Mouse (Mus musculus): Measurements from ENCODE around the gene Phf23. TPM values are rescaled to one million over a fixed set of nuclear protein-coding genes. Genes with fewer than 3 reads are reported as not detected.
"Not testable (repeated sequence)": the region's sequence is repeated elsewhere in the genome, so short reads cannot be mapped to it uniquely, and the experiment has no call there.

The Phf23 gene
- total RNA-seq (2021): 10 to 100 TPM; 41.3 to 46.1 TPM

- peak; percentile 97 for DNase-seq (ENCODE audit: low spot score in 2 of 2)
- intact Hi-C loops (cut with DNase I): no loop called here
Measured at GRCm38 (mm10) chr11:69995391-69995960, at the start of gene Phf23. Phf23 (plus strand) TSS chr11:69995777.

DNA sequence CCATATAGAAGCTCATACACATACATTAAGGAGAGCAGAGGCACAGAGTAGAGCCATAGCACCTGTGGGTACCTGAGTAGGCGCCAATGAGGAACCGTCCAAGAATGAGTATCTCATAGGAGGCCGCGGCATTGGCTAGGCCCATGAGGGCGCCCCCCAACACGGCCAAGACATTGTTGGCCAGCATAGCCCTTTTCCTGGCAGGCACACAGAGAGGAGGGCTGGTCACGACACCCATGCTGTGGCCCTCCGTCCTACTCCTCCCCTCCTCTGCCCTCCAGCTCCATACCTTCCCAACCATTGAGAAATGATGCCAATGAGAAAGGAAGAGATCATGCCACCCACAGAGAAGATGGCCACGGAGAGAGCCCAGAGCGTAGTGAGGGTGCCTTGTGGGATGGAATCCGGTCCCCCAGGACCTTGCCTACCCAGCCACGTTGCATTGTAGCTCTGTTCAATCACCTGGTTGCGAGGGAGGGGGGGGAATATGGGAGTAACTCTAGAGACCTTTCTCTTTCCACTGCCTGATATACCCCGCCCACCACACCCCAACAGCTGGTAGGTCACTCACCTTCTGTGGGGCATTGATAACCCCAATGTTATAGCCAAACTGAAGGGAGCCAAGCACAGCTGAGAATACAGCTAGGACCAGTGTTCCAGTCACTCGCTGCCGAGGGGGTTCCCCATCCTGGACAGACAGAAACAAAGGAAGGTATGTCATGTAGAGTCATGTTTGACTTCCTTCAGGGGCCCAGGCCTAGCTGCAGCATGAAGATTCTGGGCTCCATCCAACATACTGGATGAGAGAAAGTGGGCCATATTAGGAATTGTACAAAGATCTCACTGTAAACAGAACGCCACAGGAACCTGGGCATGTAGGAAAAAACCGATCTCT is 49.3 kb upstream of the Phf23 start:
- intact Hi-C loops (cut with DNase I): no loop called here
- DNase-seq (ENCODE audit: low spot score in 2 of 2): no peak

GRCm38 (mm10) chr11:69947337-69948065 is 48.1 kb upstream of the Phf23 start:
- no peak for DNase-seq (ENCODE audit: low spot score in 2 of 2)
- intact Hi-C loops (cut with DNase I): loop anchor here (2.0 kb wide), 1 partner anchor 13 kb away; the partner anchor contains the start of gene Ybx2

DNA sequence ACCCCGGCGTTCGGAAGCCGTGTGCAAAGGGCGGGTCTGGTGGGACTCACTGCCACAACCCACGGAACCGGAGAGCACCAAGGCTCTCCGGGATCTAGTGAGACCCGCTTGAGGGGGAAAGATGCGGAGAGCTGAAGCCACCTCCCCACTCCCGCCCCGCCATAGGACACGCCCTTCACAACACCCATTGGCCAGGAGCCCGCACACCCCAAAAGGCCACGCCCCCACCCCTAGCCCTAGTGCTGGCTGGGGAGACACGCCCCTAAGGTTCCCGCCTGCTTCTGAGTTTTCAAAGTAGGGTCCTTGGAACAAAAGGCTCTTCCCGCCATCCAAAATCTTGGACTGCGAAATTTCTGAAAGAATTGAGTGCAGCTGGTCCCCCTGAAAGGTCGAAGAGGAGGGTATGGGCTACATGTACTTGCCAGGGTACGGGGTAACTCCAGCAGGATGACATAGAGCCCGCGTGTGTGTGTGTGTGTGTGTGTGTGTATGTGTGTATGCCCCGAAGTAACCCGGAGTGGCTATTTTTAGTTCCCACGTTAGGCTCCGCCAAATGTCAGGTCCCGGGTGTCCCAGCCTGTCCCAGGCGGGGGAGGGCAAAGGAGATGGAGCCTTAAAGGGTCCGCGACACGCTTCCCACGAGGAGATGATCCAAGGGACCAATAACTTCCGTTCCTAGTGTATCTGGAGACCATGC is 47.4 kb upstream of the Phf23 start, which contains the start of gene Slc2a4:
Gene Slc2a4, minus strand, starts transcription at position 123 of the 697 bp plus-strand sequence.
- peak; percentile 35 to 50 for DNase-seq (ENCODE audit: low spot score in 2 of 2)
- intact Hi-C loops (cut with DNase I): loop anchor here (2.0 kb wide), 1 partner anchor 13 kb away; the partner anchor contains the start of gene Ybx2

- DNase-seq (ENCODE audit: low spot score in 2 of 2): peak; percentile 59 to 70
- intact Hi-C loops (cut with DNase I): loop anchor here (2.0 kb wide), 1 partner anchor 14 kb away; the partner anchor contains the start of gene Ybx2
Measured at GRCm38 (mm10) chr11:69948763-69949150, 46.8 kb upstream of the Phf23 start.

DNA sequence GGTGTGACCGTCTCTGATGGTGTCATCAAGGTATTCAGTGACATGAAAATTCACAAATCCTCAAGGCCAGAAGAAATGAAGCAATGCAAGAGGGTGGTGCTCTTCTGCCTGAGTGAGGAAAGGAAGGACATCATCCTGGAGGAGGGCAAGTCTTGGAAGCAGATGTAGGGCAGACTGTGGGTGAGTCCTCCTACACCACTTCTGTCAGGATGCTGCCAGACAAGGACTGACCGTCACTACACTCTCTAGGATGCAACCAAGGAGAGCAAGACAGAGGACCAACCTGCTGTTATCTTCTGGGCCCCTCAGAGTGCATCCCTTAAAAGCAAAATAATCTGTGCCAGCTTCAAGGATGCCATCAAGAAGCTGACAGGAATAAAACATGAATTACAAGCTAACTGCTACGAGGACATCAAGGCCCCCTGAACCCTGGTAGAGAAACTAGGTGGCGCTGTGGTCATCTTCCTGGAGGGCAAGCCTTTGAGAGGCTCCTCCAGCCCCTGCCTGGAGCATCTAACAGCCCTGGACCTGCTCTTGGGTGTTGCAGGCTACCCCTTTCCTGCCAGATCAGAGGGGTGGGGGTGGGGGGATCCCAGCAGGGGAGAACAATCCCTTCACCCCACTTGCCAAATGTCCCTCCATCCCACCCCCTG is 44.6 kb upstream of the Phf23 start:
- intact Hi-C loops (cut with DNase I): no loop called here

GRCm38 (mm10) chr11:69952274-69952673 is 43.3 kb upstream of the Phf23 start:
- intact Hi-C loops (cut with DNase I): no loop called here
- DNase-seq (ENCODE audit: low spot score in 2 of 2): no peak

More for the DNA sequence above, 44.6 kb upstream of the Phf23 start:
- DNase-seq (ENCODE audit: low spot score in 2 of 2): no peak

GRCm38 (mm10) chr11:69953267-69953915 is 42.2 kb upstream of the Phf23 start:
- intact Hi-C loops (cut with DNase I): no loop called here
- DNase-seq (ENCODE audit: low spot score in 2 of 2): no peak

DNA sequence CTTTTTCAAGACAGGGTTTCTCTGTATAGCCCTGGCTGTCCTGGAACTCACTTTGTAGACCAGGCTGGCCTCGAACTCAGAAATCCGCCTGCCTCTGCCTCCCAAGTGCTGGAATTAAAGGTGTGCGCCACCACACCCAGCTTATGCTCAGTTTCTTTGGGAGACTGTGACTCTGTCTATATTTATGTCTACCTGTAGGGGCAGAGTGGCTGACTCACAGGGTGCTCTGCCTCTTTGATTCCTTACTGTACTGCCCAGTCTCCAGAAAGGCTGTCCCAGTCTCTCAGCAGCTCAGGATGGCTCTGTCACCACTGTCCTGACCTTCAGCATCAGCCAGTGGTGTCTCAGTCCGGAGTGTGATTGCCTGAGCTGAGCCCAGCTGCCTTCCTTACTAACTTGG is 40.0 kb upstream of the Phf23 start:
- DNase-seq (ENCODE audit: low spot score in 2 of 2); intact Hi-C loops (cut with DNase I): not testable (repeated sequence)

DNA sequence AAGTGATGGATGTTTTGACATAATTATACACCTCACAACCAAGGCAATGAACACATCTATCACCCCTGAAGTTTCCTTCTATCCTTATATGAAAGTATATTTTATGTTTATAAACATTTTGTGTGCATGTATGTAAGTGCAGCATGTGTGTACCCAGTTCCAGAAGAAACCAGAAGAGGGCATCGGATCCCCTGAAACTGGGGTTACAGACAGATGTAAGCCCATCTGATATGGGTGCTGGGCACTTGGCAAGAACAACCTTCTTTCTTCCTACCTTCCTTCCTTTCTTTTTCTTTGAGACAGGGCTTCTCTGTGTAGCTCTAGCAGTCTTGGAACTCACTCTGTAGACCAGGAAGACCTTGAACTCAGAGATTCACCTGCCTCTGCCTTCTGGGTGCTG is 39.4 kb upstream of the Phf23 start:
- intact Hi-C loops (cut with DNase I): no loop called here
- DNase-seq (ENCODE audit: low spot score in 2 of 2): no peak

DNA sequence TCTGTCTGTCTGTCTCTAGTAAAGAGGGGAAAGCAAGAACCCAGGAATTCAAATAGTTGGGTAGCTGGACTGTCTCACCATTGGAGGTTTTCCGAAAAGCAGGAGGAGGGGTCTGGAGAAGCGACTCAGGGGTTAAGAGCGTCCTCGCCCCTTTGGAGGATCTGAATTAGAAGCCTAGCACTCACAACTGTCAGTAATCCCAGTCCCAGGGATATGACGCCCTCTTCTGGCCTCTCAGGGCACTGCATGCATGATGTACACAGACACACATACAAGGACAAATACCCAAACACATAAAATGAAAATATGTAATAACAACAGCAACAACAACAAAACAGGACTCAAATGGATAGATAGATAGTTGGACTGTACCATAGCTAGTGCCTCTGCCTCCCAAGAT is 35.0 kb upstream of the Phf23 start:
- intact Hi-C loops (cut with DNase I): no loop called here
- DNase-seq (ENCODE audit: low spot score in 2 of 2): no peak

GRCm38 (mm10) chr11:69961841-69962240 is 33.7 kb upstream of the Phf23 start:
- intact Hi-C loops (cut with DNase I): no loop called here
- DNase-seq (ENCODE audit: low spot score in 2 of 2): no peak

DNA sequence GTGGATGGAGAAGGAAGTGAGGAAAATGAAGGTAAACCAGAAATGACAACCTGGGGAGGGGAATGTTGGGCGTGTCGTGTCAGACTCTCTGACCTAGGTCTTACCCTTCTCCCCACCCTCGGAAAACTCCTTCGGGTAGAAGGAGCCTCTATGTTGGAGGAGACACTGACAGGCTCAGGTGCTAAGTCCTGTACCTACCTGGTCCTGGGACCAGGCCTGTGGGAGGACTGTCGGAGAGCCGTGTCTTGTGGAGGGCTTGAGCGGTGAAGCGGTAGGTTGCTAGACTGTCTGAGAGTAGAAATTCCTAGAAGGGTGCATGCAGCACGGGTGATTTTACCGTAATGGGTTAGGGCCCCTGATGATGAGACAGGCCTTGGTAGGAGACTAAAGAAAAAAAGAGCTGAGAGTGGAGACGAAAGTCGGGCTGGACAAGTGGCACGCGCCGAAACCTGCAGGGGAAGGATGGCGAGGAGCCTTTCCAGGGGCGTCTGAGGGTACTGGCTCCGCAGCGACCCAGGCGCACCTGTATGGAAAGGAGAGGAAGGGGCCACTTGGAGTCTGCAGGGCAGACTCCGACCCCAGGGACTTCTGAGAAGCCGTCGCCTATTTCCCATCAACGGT is 30.8 kb upstream of the Phf23 start, which contains the start of gene Cldn7:
Gene Cldn7, plus strand, starts transcription at position 130 of the 621 bp plus-strand sequence.
- DNase-seq (ENCODE audit: low spot score in 2 of 2): no peak
- intact Hi-C loops (cut with DNase I): loop anchor here (5.0 kb wide), 1 partner anchor 32 kb away; no protein-coding TSS in a partner anchor

GRCm38 (mm10) chr11:69965271-69966005 is 30.1 kb upstream of the Phf23 start:
- no peak for DNase-seq (ENCODE audit: low spot score in 2 of 2)
- intact Hi-C loops (cut with DNase I): loop anchor here (5.0 kb wide), 1 partner anchor 33 kb away; no protein-coding TSS in a partner anchor

- intact Hi-C loops (cut with DNase I): loop anchor here (5.0 kb wide), 1 partner anchor 34 kb away; no protein-coding TSS in a partner anchor
- DNase-seq (ENCODE audit: low spot score in 2 of 2): no peak
Measured at GRCm38 (mm10) chr11:69966006-69966859, 29.3 kb upstream of the Phf23 start.

DNA sequence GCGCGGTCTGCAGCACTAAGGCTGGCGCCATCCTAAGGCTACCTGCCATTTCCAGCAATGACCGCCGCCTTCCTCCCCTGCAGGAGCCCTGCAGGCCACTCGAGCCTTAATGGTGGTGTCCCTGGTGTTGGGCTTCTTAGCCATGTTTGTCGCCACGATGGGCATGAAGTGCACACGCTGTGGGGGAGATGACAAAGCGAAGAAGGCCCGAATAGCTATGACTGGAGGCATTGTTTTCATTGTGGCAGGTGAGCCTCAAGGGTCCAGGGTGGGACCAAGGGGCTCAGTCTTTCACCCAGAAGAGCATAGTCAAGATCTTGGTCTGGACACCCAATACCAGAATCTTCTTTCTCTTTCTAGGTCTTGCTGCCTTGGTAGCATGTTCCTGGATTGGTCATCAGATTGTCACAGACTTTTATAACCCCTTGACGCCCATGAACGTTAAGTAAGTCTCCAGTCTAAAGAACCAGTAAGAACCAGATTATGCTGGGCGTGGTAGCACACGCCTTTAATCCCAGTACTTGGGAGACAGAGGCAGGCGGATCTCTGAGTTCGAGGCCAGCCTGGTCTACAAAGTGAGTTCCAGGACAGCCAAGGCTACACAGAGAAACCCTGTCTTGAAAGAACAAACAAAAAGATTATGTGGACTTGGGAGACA is 28.6 kb upstream of the Phf23 start:
- intact Hi-C loops (cut with DNase I): loop anchor here (5.0 kb wide), 1 partner anchor 35 kb away; no protein-coding TSS in a partner anchor
- no peak for DNase-seq (ENCODE audit: low spot score in 2 of 2)
